Mouse (Mus musculus) ovary, adult 2 months (tissue): ENCODE measurements around the gene Olfr23. TPM values are rescaled to one million over a fixed set of nuclear protein-coding genes. Genes with fewer than 3 reads are reported as not detected.

Experiments used
- polyA plus RNA-seq: library from polyadenylated mRNA; depleted of rRNA; stranded (reverse); fragments of >200 nt; gene quantifications from 2 replicates; pipeline ENCODE4 v1.2.3, GENCODE M21; 2012; rRNA removed

The Olfr23 gene
- not detected in 2 replicates for polyA plus RNA-seq

GRCm38 (mm10) chr11:73936377-73936776 is at the start of gene Olfr23:
Gene Olfr23 (plus strand): TSS chr11:73936677.

GRCm38 (mm10) chr11:73890671-73891070 is 45.8 kb upstream of the Olfr23 start, which contains the start of gene Olfr394:
Gene Olfr394 (minus strand): TSS chr11:73890771.

GRCm38 (mm10) chr11:73909199-73909598 is 27.3 kb upstream of the Olfr23 start, which contains the start of gene Olfr395:
Gene Olfr395 (minus strand): TSS chr11:73909299.

GRCm38 (mm10) chr11:73960517-73960916 is 24.0 kb downstream of the Olfr23 start, which contains the start of gene Olfr397:
Gene Olfr397 (plus strand): TSS chr11:73960817.

GRCm38 (mm10) chr11:73990307-73990706 is 53.8 kb downstream of the Olfr23 start, which contains the start of gene Olfr398:
Gene Olfr398 (minus strand): TSS chr11:73990407.

Other genes starting within 250 kb of the Olfr23 start
- gene Zfp735, start 247.9 kb upstream of the Olfr23 start, polyA plus RNA-seq, result not detected in 2 replicates
- not detected in 2 replicates for gene Olfr389, start 156.0 kb upstream of the Olfr23 start, polyA plus RNA-seq
- gene Olfr390, start 153.7 kb upstream of the Olfr23 start, polyA plus RNA-seq, result not detected in 2 replicates
- gene Olfr391-ps, start 133.6 kb upstream of the Olfr23 start, polyA plus RNA-seq, result not detected in 2 replicates
- not detected in 2 replicates for gene Olfr392, start 119.6 kb upstream of the Olfr23 start, polyA plus RNA-seq
- not detected in 2 replicates for gene Olfr393, start 85.2 kb upstream of the Olfr23 start, polyA plus RNA-seq
- not detected in 2 replicates for gene Olfr394, start 45.9 kb upstream of the Olfr23 start, polyA plus RNA-seq
- gene Olfr395, start 27.4 kb upstream of the Olfr23 start, polyA plus RNA-seq, result not detected in 2 replicates
- not detected in 2 replicates for gene Olfr397, start 24.1 kb downstream of the Olfr23 start, polyA plus RNA-seq
- gene Olfr398, start 53.7 kb downstream of the Olfr23 start, polyA plus RNA-seq, result not detected in 2 replicates
- gene Olfr139, start 119.9 kb downstream of the Olfr23 start, polyA plus RNA-seq, result not detected in 2 replicates
- gene Olfr399, start 119.9 kb downstream of the Olfr23 start, polyA plus RNA-seq, result not detected in 2 replicates
- gene Zfp616, start 133.3 kb downstream of the Olfr23 start, polyA plus RNA-seq, result not detected in 2 replicates
- not detected in 2 replicates for gene Olfr401, start 177.0 kb downstream of the Olfr23 start, polyA plus RNA-seq
- not detected in 2 replicates for gene Olfr402, start 216.9 kb downstream of the Olfr23 start, polyA plus RNA-seq
- gene Olfr403, start 249.6 kb downstream of the Olfr23 start, polyA plus RNA-seq, result not detected in 2 replicates